Mouse (Mus musculus) megakaryocyte, embryonic 14.5 days (primary cell): Measurements from ENCODE around the gene Mterf1a.

Experiments
- FLI1 ChIP-seq: IDR thresholded peaks from 2 replicates; pipeline ENCODE4 v1.6.1; 2012; ENCODE audit warnings: low read length, inconsistent platforms, mixed read lengths
- GATA1 ChIP-seq: IDR thresholded peaks from 3 replicates; pipeline ENCODE4 v1.6.1; 2012; ENCODE audit warnings: mixed read lengths, low read length, inconsistent platforms, borderline replicate concordance

GRCm38 (mm10) chr5:3873485-3873884 is 20.2 kb downstream of the Mterf1a start:
- TF ChIP-seq GATA1 (no peak), FLI1 (no peak)
